In the genomic region with DNA sequence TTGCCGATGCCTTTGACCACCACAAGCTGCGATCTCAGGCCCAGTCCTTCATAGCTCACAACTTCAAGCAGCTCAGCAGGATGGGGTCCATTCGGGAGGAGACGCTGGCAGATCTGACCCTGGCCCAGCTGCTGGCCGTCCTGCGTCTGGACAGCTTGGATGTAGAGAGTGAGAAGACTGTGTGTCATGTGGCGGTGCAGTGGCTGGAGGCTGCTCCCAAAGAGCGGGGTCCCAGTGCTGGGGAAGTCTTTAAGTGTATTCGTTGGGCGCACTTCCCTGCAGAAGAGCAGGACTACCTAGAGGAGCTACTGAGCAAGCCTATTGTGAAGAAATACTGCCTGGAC, we compare ENCODE assay signal across 8 mouse cellular contexts. TPM values are rescaled to one million over a fixed set of nuclear protein-coding genes. Genes with fewer than 3 reads are reported as not detected.
DNase-seq lines count a peak whose midpoint lies in the region; ATAC-seq lines count a peak whose summit lies in the region.
"Not testable (repeated sequence)": the region's sequence is repeated elsewhere in the genome, so short reads cannot be mapped to it uniquely, and the experiment has no call there.
"Had no signal": no experiment of that assay in that cellular context is flagged by ENCODE, and none has a peak within 500 bp of the region (broad histone marks: within the 10 kb centered on the region; RNA-seq: fewer than 3 reads in every experiment).

No protein-coding gene starts in this region.

- not testable (repeated sequence) for H3K36me3 ChIP-seq in embryonic facial prominence, embryonic 15.5 days; forebrain, embryonic 15.5 days; hindbrain, embryonic 14.5 days (replicated peaks; ENCODE audit: control insufficient read depth, insufficient read depth); kidney, embryonic 16.5 days (ENCODE audit: insufficient read depth, low read length); liver, embryonic 15.5 days (replicated peaks); midbrain, embryonic 12.5 days

- WGBS in embryonic facial prominence, embryonic 15.5 days, result 95% methylated on average over 6 of the region's 10 CpGs
- WGBS in forebrain, embryonic 15.5 days, result 100% methylated on average over 8 of the region's 10 CpGs
- whole genome bisulfite sequencing in hindbrain, embryonic 14.5 days, result 98% methylated on average over 6 of the region's 10 CpGs
- WGBS in kidney, embryonic 16.5 days, result 95% methylated on average over 4 of the region's 10 CpGs
- WGBS in liver, embryonic 15.5 days (ENCODE audit: insufficient replicate concordance), result 91% methylated on average over 8 of the region's 10 CpGs
- over 99% methylated on average over 8 of the region's 10 CpGs for WGBS in midbrain, embryonic 12.5 days

- DNase-seq in hindbrain, embryonic 14.5 days (ENCODE audit: low spot score), result not testable (repeated sequence)

- H3K27me3 ChIP-seq in embryonic facial prominence, embryonic 15.5 days; forebrain, embryonic 15.5 days; hindbrain, embryonic 14.5 days (ENCODE audit: control insufficient read depth, insufficient read depth, low read length); kidney, embryonic 16.5 days (ENCODE audit: insufficient read depth, low read length); liver, embryonic 15.5 days; midbrain, embryonic 12.5 days: not testable (repeated sequence)

- H3K4me1 ChIP-seq in embryonic facial prominence, embryonic 15.5 days; forebrain, embryonic 15.5 days; hindbrain, embryonic 14.5 days (replicated peaks; ENCODE audit: control insufficient read depth, insufficient read depth, low read length); kidney, embryonic 16.5 days (ENCODE audit: insufficient read depth, low read length); midbrain, embryonic 12.5 days: not testable (repeated sequence)
- peaks cover 20% of the 10 kb centered on the region for H3K4me1 ChIP-seq in liver, embryonic 15.5 days (replicated peaks)

- not testable (repeated sequence) for H3K4me2 ChIP-seq in embryonic facial prominence, embryonic 15.5 days (replicated peaks); forebrain, embryonic 15.5 days (replicated peaks); hindbrain, embryonic 14.5 days (replicated peaks); kidney, embryonic 16.5 days (replicated peaks; ENCODE audit: low read depth, low read length); midbrain, embryonic 12.5 days (replicated peaks)
- peak overlapping the region; percentile 57 for H3K4me2 ChIP-seq in liver, embryonic 15.5 days

- H3K27ac ChIP-seq in embryonic facial prominence, embryonic 15.5 days (replicated peaks); forebrain, embryonic 15.5 days (replicated peaks); hindbrain, embryonic 14.5 days; kidney, embryonic 16.5 days (ENCODE audit: low read length); liver, embryonic 15.5 days (replicated peaks); midbrain, embryonic 12.5 days (replicated peaks): not testable (repeated sequence)

- not testable (repeated sequence) for H3K4me3 ChIP-seq in embryonic facial prominence, embryonic 15.5 days (replicated peaks); forebrain, embryonic 15.5 days; hindbrain, embryonic 14.5 days (replicated peaks; ENCODE audit: low read length); kidney, embryonic 16.5 days (ENCODE audit: low read length); midbrain, embryonic 12.5 days
- H3K4me3 ChIP-seq in liver, embryonic 15.5 days (replicated peaks), result peak overlapping the region; percentile 35

- ATAC-seq in embryonic facial prominence, embryonic 15.5 days (ENCODE audit: insufficient number of reproducible peaks, low FRiP score, low TSS enrichment, low read depth), result 0 out of 2 replicates have a peak, but pooled peaks have one; percentile 11
- ATAC-seq in forebrain, embryonic 15.5 days (replicated peaks), result peak; percentile 39
- peak; percentile 22; the same call in 1 of the 2 replicates for ATAC-seq in hindbrain, embryonic 14.5 days (ENCODE audit: low FRiP score)
- peak; percentile 16 for ATAC-seq in kidney, embryonic 16.5 days (ENCODE audit: low FRiP score, low TSS enrichment)
- ATAC-seq in liver, embryonic 15.5 days (ENCODE audit: insufficient read depth), result not testable (repeated sequence)
- ATAC-seq in midbrain, embryonic 12.5 days (ENCODE audit: low FRiP score, low read depth), result peak; percentile 27; the same call in 1 of the 2 replicates
- ATAC-seq in monocyte, adult 5-6 weeks (replicated peaks; ENCODE audit: insufficient number of reproducible peaks, low FRiP score, low TSS enrichment, poor library complexity, severe bottlenecking), result 0 out of 2 replicates have a peak, but pooled peaks have one; percentile 19

- H3K9me3 ChIP-seq in embryonic facial prominence, embryonic 15.5 days (replicated peaks); forebrain, embryonic 15.5 days; hindbrain, embryonic 14.5 days (ENCODE audit: control insufficient read depth, low read length); kidney, embryonic 16.5 days (ENCODE audit: low read length); liver, embryonic 15.5 days (replicated peaks); midbrain, embryonic 12.5 days: not testable (repeated sequence)

- not testable (repeated sequence) for H3K9ac ChIP-seq in embryonic facial prominence, embryonic 15.5 days; forebrain, embryonic 15.5 days (replicated peaks); hindbrain, embryonic 14.5 days; kidney, embryonic 16.5 days (replicated peaks; ENCODE audit: low read length); liver, embryonic 15.5 days; midbrain, embryonic 12.5 days (replicated peaks)

RNA-seq across cellular contexts. Expression of a gene that starts 0.9 kb away (rescaled TPM):
- 2.4 and 2.7 TPM in 2 replicates for polyA plus RNA-seq in embryonic facial prominence, embryonic 15.5 days (2015; fragmentation: Nextera tagmentation; extraction: Ambion mirVana)
- 3.0 and 4.0 TPM in 2 replicates for polyA plus RNA-seq in forebrain, embryonic 15.5 days (2015; fragmentation: Nextera tagmentation; extraction: Ambion mirVana)
- polyA plus RNA-seq in hindbrain, embryonic 14.5 days (2014; fragmentation: Nextera tagmentation; extraction: Ambion mirVana), result 1.9 and 2.3 TPM in 2 replicates
- 3.1 and 4.0 TPM in 2 replicates for polyA plus RNA-seq in kidney, embryonic 16.5 days (2015; fragmentation: Nextera tagmentation; extraction: Ambion mirVana)
- polyA plus RNA-seq in liver, embryonic 15.5 days (2015; fragmentation: Nextera tagmentation; extraction: Ambion mirVana), result 3.8 and 4.0 TPM in 2 replicates
- 5.0 and 5.2 TPM in 2 replicates for polyA plus RNA-seq in midbrain, embryonic 12.5 days (2016; fragmentation: Nextera tagmentation; extraction: Ambion mirVana)
- 1.6 TPM in 1 of 3 replicates, not detected in the others for total RNA-seq in monocyte, adult 5-6 weeks (2017)
- total RNA-seq: gastrocnemius, adult 8-10 months had no signal

RNA-seq across cellular contexts. Expression of a gene that starts 26.3 kb away (rescaled TPM):
- 11.7 and 12.8 TPM in 2 replicates for polyA plus RNA-seq in embryonic facial prominence, embryonic 15.5 days (2015; fragmentation: Nextera tagmentation; extraction: Ambion mirVana)
- polyA plus RNA-seq in forebrain, embryonic 15.5 days (2015; fragmentation: Nextera tagmentation; extraction: Ambion mirVana), result 23.6 and 23.7 TPM in 2 replicates
- 24.5 and 30.6 TPM in 2 replicates for polyA plus RNA-seq in hindbrain, embryonic 14.5 days (2014; fragmentation: Nextera tagmentation; extraction: Ambion mirVana)
- 12.3 and 12.6 TPM in 2 replicates for polyA plus RNA-seq in kidney, embryonic 16.5 days (2015; fragmentation: Nextera tagmentation; extraction: Ambion mirVana)
- polyA plus RNA-seq in liver, embryonic 15.5 days (2015; fragmentation: Nextera tagmentation; extraction: Ambion mirVana), result 3.3 and 4.0 TPM in 2 replicates
- 19.0 and 22.8 TPM in 2 replicates for polyA plus RNA-seq in midbrain, embryonic 12.5 days (2016; fragmentation: Nextera tagmentation; extraction: Ambion mirVana)
- 20.7 to 22.0 TPM (median 21.7 TPM) in 3 replicates for total RNA-seq in monocyte, adult 5-6 weeks (2017)

RNA-seq across cellular contexts. Expression of a gene that starts 28.4 kb away (rescaled TPM):
- polyA plus RNA-seq in embryonic facial prominence, embryonic 15.5 days (2015; fragmentation: Nextera tagmentation; extraction: Ambion mirVana), result 16.4 and 18.5 TPM in 2 replicates
- polyA plus RNA-seq in forebrain, embryonic 15.5 days (2015; fragmentation: Nextera tagmentation; extraction: Ambion mirVana), result 3.3 and 3.7 TPM in 2 replicates
- 3.8 and 3.9 TPM in 2 replicates for polyA plus RNA-seq in hindbrain, embryonic 14.5 days (2014; fragmentation: Nextera tagmentation; extraction: Ambion mirVana)
- 10.2 and 10.3 TPM in 2 replicates for polyA plus RNA-seq in kidney, embryonic 16.5 days (2015; fragmentation: Nextera tagmentation; extraction: Ambion mirVana)
- polyA plus RNA-seq in liver, embryonic 15.5 days (2015; fragmentation: Nextera tagmentation; extraction: Ambion mirVana), result 10.7 and 10.9 TPM in 2 replicates
- 7.1 and 7.4 TPM in 2 replicates for polyA plus RNA-seq in midbrain, embryonic 12.5 days (2016; fragmentation: Nextera tagmentation; extraction: Ambion mirVana)
- 153 to 230 TPM (median 169 TPM) in 3 replicates for total RNA-seq in monocyte, adult 5-6 weeks (2017)

RNA-seq across cellular contexts. Expression of a gene that starts 28.8 kb away (rescaled TPM):
- 44.2 and 45.2 TPM in 2 replicates for polyA plus RNA-seq in embryonic facial prominence, embryonic 15.5 days (2015; fragmentation: Nextera tagmentation; extraction: Ambion mirVana)
- polyA plus RNA-seq in forebrain, embryonic 15.5 days (2015; fragmentation: Nextera tagmentation; extraction: Ambion mirVana), result 43.4 and 46.8 TPM in 2 replicates
- polyA plus RNA-seq in hindbrain, embryonic 14.5 days (2014; fragmentation: Nextera tagmentation; extraction: Ambion mirVana), result 40.5 and 40.9 TPM in 2 replicates
- 37.0 and 39.1 TPM in 2 replicates for polyA plus RNA-seq in kidney, embryonic 16.5 days (2015; fragmentation: Nextera tagmentation; extraction: Ambion mirVana)
- 11.2 and 13.5 TPM in 2 replicates for polyA plus RNA-seq in liver, embryonic 15.5 days (2015; fragmentation: Nextera tagmentation; extraction: Ambion mirVana)
- polyA plus RNA-seq in midbrain, embryonic 12.5 days (2016; fragmentation: Nextera tagmentation; extraction: Ambion mirVana), result 49.7 and 55.1 TPM in 2 replicates
- 59.1 to 69.4 TPM (median 63.9 TPM) in 3 replicates for total RNA-seq in monocyte, adult 5-6 weeks (2017)

RNA-seq across cellular contexts. Expression of a gene that starts 55.0 kb away (rescaled TPM):
- 8.7 and 9.3 TPM in 2 replicates for polyA plus RNA-seq in embryonic facial prominence, embryonic 15.5 days (2015; fragmentation: Nextera tagmentation; extraction: Ambion mirVana)
- polyA plus RNA-seq in forebrain, embryonic 15.5 days (2015; fragmentation: Nextera tagmentation; extraction: Ambion mirVana), result 10.2 and 11.3 TPM in 2 replicates
- polyA plus RNA-seq in hindbrain, embryonic 14.5 days (2014; fragmentation: Nextera tagmentation; extraction: Ambion mirVana), result 10.7 and 11.0 TPM in 2 replicates
- 10.7 and 11.6 TPM in 2 replicates for polyA plus RNA-seq in kidney, embryonic 16.5 days (2015; fragmentation: Nextera tagmentation; extraction: Ambion mirVana)
- polyA plus RNA-seq in liver, embryonic 15.5 days (2015; fragmentation: Nextera tagmentation; extraction: Ambion mirVana), result 3.8 and 4.4 TPM in 2 replicates
- polyA plus RNA-seq in midbrain, embryonic 12.5 days (2016; fragmentation: Nextera tagmentation; extraction: Ambion mirVana), result 9.7 and 11.0 TPM in 2 replicates
- total RNA-seq in monocyte, adult 5-6 weeks (2017), result 5.8 to 7.4 TPM (median 7.1 TPM) in 3 replicates
